Mouse (Mus musculus) MEL (cell line): ENCODE measurements at regions not wholly inside any gene's neighbourhood (a gene's known extent, or its start where the extent isn't known, plus 50 kb on each side); places are given as distances from the start of the nearest gene placed in this dataset.

Experiments used
- DNase-seq: peaks from one replicate; pipeline ENCODE4 v3.0.0; 2011; ENCODE audit warnings: low read depth, low spot score
- H3K27ac ChIP-seq: 2 replicates; pipeline ENCODE4 v1.5.1; 2012; ENCODE audit warnings: low read depth, mild to moderate bottlenecking, control low read depth, low read length, moderate library complexity; ENCODE audit not compliant: control insufficient read depth
- H3K27me3 ChIP-seq, 2 experiments: fragments of 150-350 bp in 1 of 2; sonication (generic) in 1 of 2; 2 replicates each; pipeline ENCODE4 v1.6.1; 2012; ENCODE audit warnings: low read length in 2 of 2, mild to moderate bottlenecking in 2 of 2, improper control_type of control experiment in 1 of 2, moderate library complexity in 1 of 2; ENCODE audit not compliant: insufficient read depth in 2 of 2, control insufficient read depth in 1 of 2
- H3K36me3 ChIP-seq, 2 experiments: 2 replicates each; pipeline ENCODE4 v1.6.1; 2012 to 2014; ENCODE audit warnings: low read length in 2 of 2, improper control_type of control experiment in 1 of 2, inconsistent platforms in 1 of 2, mild to moderate bottlenecking in 1 of 2; ENCODE audit not compliant: insufficient read depth in 2 of 2, control insufficient read depth in 1 of 2
- H3K4me1 ChIP-seq, 2 experiments: fragments of 150-350 bp in 1 of 2; sonication (generic) in 1 of 2; 2 replicates each; pipeline ENCODE4 v1.6.1; 2012; ENCODE audit warnings: low read length in 2 of 2, improper control_type of control experiment in 1 of 2, mild to moderate bottlenecking in 1 of 2; ENCODE audit not compliant: insufficient read depth in 2 of 2, control insufficient read depth in 1 of 2
- H3K4me3 ChIP-seq, 2 experiments: fragments of 150-350 bp in 1 of 2; sonication (generic) in 1 of 2; 2 replicates each; pipeline ENCODE4 v1.5.1; 2012; ENCODE audit warnings: low read depth in 2 of 2, low read length in 2 of 2, mild to moderate bottlenecking in 2 of 2, moderate library complexity in 2 of 2, control low read depth in 1 of 2, improper control_type of control experiment in 1 of 2; ENCODE audit not compliant: control insufficient read depth in 1 of 2, insufficient read depth in 1 of 2
- H3K79me2 ChIP-seq: 2 replicates; pipeline ENCODE4 v1.6.1; 2012; ENCODE audit warnings: mild to moderate bottlenecking, low read length, moderate library complexity; ENCODE audit not compliant: control insufficient read depth, poor library complexity, insufficient read depth
- H3K9ac ChIP-seq: 2 replicates; pipeline ENCODE4 v1.6.1; 2012; ENCODE audit warnings: low read depth, mild to moderate bottlenecking, control low read depth, low read length, moderate library complexity; ENCODE audit not compliant: control insufficient read depth, poor library complexity, severe bottlenecking
- H3K9me3 ChIP-seq: fragments of 150-350 bp; sonication (generic); replicated peaks from 2 replicates; pipeline ENCODE4 v1.6.1; 2012; ENCODE audit warnings: mild to moderate bottlenecking, low read length, improper control_type of control experiment, moderate library complexity; ENCODE audit not compliant: insufficient read depth
- CHD1 ChIP-seq: IDR thresholded peaks from 2 replicates; pipeline ENCODE4 v1.6.1; 2012; ENCODE audit warnings: low read depth, mild to moderate bottlenecking, inconsistent platforms, low read length, improper control_type of control experiment
- CHD2 ChIP-seq: IDR thresholded peaks from 2 replicates; pipeline ENCODE4 v1.6.1; 2011; ENCODE audit warnings: low read length, improper control_type of control experiment
- ELF1 ChIP-seq: IDR thresholded peaks from 2 replicates; pipeline ENCODE4 v1.6.1; 2014; ENCODE audit warnings: low read depth, mild to moderate bottlenecking, inconsistent platforms, low read length, improper control_type of control experiment, moderate library complexity
- EP300 ChIP-seq, 2 experiments: IDR thresholded peaks; 2 replicates each; pipeline ENCODE4 v1.6.1; 2011; ENCODE audit warnings: improper control_type of control experiment in 2 of 2, low read length in 2 of 2, low read depth in 1 of 2, mild to moderate bottlenecking in 1 of 2
- GABPA ChIP-seq: IDR thresholded peaks from 2 replicates; pipeline ENCODE4 v1.6.1; 2012; ENCODE audit warnings: low read depth, mild to moderate bottlenecking, inconsistent platforms, low read length, improper control_type of control experiment, moderate library complexity
- JUND ChIP-seq: IDR thresholded peaks from 2 replicates; pipeline ENCODE4 v1.6.1; 2011; ENCODE audit warnings: low read depth, mild to moderate bottlenecking, improper control_type of control experiment, low read length
- MAX ChIP-seq: IDR thresholded peaks from 2 replicates; pipeline ENCODE4 v1.6.1; 2011; ENCODE audit warnings: low read length, improper control_type of control experiment
- MXI1 ChIP-seq: IDR thresholded peaks from 2 replicates; pipeline ENCODE4 v1.6.1; 2011; ENCODE audit warnings: mild to moderate bottlenecking, low read depth, low read length, improper control_type of control experiment
- MYC ChIP-seq: IDR thresholded peaks from 2 replicates; pipeline ENCODE4 v1.6.1; 2011; ENCODE audit warnings: low read depth, mild to moderate bottlenecking, low read length, improper control_type of control experiment, moderate library complexity
- NELFE ChIP-seq: IDR thresholded peaks from 2 replicates; pipeline ENCODE4 v1.6.1; 2011; ENCODE audit warnings: low read depth, low read length, improper control_type of control experiment
- POLR2A ChIP-seq, 2 experiments: IDR thresholded peaks; 2 replicates each; pipeline ENCODE4 v1.6.1; 2011 to 2012; ENCODE audit warnings: low read length in 2 of 2, mild to moderate bottlenecking in 2 of 2, control low read depth in 1 of 2, improper control_type of control experiment in 1 of 2, low read depth in 1 of 2, moderate library complexity in 1 of 2; ENCODE audit not compliant: control insufficient read depth in 1 of 2, insufficient read depth in 1 of 2, poor library complexity in 1 of 2
- POLR2AphosphoS2 ChIP-seq: IDR thresholded peaks from 2 replicates; pipeline ENCODE4 v1.6.1; 2011; ENCODE audit warnings: low read length, improper control_type of control experiment
- RAD21 ChIP-seq: IDR thresholded peaks from 2 replicates; pipeline ENCODE4 v1.6.1; 2011; ENCODE audit warnings: mild to moderate bottlenecking, low read depth, low read length, improper control_type of control experiment
- RCOR1 ChIP-seq: IDR thresholded peaks from 2 replicates; pipeline ENCODE4 v1.6.1; 2012; ENCODE audit warnings: low read depth, mild to moderate bottlenecking, inconsistent platforms, low read length, improper control_type of control experiment
- SIN3A ChIP-seq: IDR thresholded peaks from 2 replicates; pipeline ENCODE4 v1.6.1; 2012; ENCODE audit warnings: low read length, improper control_type of control experiment, inconsistent platforms
- TAL1 ChIP-seq: IDR thresholded peaks from 2 replicates; pipeline ENCODE4 v1.6.1; 2012; ENCODE audit warnings: mild to moderate bottlenecking, inconsistent platforms, low read length, moderate library complexity, mixed read lengths
- TBP ChIP-seq: IDR thresholded peaks from 2 replicates; pipeline ENCODE4 v1.8.0; 2011; ENCODE audit warnings: low read depth, low read length, improper control_type of control experiment
- TCF12 ChIP-seq: IDR thresholded peaks from 2 replicates; pipeline ENCODE4 v1.6.1; 2014; ENCODE audit warnings: low read depth, mild to moderate bottlenecking, inconsistent platforms, low read length, improper control_type of control experiment, moderate library complexity
- USF1 ChIP-seq: IDR thresholded peaks from 2 replicates; pipeline ENCODE4 v1.6.1; 2014; ENCODE audit warnings: low read depth, mild to moderate bottlenecking, inconsistent platforms, low read length, improper control_type of control experiment, moderate library complexity
- ZC3H11A ChIP-seq: IDR thresholded peaks from 2 replicates; pipeline ENCODE4 v1.6.1; 2012; ENCODE audit warnings: low read depth, mild to moderate bottlenecking, inconsistent platforms, low read length, improper control_type of control experiment

DNA sequence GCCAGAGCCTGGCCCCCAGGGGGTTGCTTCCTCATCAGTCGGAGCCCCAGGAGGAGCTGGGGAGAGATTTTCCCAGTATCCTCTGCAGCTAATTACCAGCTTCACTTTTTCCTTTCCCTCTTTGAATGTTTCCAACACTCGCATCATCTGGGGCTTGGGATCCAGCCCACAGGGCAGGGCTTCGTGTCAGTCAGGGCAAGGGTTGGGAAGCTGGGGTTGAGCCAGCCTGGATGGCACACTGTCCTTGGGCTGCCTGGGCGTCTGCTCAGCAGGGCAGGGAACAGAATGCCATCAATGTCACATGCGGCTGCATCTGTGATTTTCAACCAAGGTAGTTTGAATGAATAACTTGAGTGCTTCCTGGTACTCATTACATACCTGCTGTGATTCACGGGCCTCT lies 52.4 kb upstream of the Tle3 start:
- H3K9me3 ChIP-seq = no peaks in the 10 kb centered on the region
- no peak overlapping the region for H3K9ac ChIP-seq
- H3K27ac ChIP-seq = no peak overlapping the region
- DNase-seq = no peak
- H3K4me3 ChIP-seq = no peak overlapping the region
- H3K79me2 ChIP-seq = no peaks in the 10 kb centered on the region
- TF ChIP-seq NELFE = no peak
- no peak for TF ChIP-seq RAD21
- TF ChIP-seq CHD1 = no peak
- no peak for TF ChIP-seq SIN3A
- no peak for TF ChIP-seq RCOR1
- TF ChIP-seq CHD2 = no peak
- TF ChIP-seq POLR2A (IDR thresholded peaks at IDR 0.05; ENCODE audit: control insufficient read depth in 1 of 2, insufficient read depth in 1 of 2, low read depth in 1 of 2, low read length in 2 of 2, poor library complexity in 1 of 2) = no peak
- no peak for TF ChIP-seq MXI1
- no peak for TF ChIP-seq TBP
- TF ChIP-seq JUND = no peak
- TF ChIP-seq USF1 = no peak
- TF ChIP-seq MAX = no peak
- no peak for TF ChIP-seq POLR2AphosphoS2
- TF ChIP-seq ZC3H11A = no peak
- TF ChIP-seq GABPA = no peak
- no peak for TF ChIP-seq EP300 (IDR thresholded peaks at IDR 0.05; ENCODE audit: low read depth in 1 of 2, low read length in 2 of 2)
- TF ChIP-seq TAL1 = no peak
- H3K4me1 ChIP-seq = peaks cover 8 to 29% of the 10 kb centered on the region in 2 experiments; a peak in 3 of 4 replicates
- H3K36me3 ChIP-seq = peaks cover 0 to 12% of the 10 kb centered on the region in 2 experiments; a peak in 2 of 4 replicates
- H3K27me3 ChIP-seq = no peaks in the 10 kb centered on the region

DNA sequence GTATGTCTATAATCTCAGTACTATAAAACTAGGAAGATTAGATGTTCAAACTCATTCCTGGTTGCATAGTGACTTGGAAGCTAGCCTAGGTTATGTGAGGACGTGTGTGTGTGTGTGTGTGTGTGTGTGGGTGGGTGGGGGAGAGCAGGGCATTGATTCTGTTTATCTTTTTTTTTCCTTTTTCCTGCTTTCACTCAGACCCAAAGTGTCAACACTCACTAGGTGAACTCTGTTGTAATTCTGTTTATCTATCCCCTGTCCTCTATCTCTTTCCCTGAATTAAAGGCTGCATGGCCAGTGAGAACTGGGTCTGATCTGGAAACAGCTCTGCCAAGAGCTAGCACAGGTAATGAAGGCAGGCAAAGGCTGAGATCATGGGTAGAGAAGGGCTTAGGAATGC lies 50.9 kb upstream of the Tle3 start:
- no peak overlapping the region for H3K9ac ChIP-seq
- peaks cover 0 to 19% of the 10 kb centered on the region in 2 experiments; a peak in 2 of 4 replicates for H3K36me3 ChIP-seq
- H3K27me3 ChIP-seq = no peaks in the 10 kb centered on the region
- H3K4me3 ChIP-seq = no peak overlapping the region
- H3K79me2 ChIP-seq = no peaks in the 10 kb centered on the region
- H3K9me3 ChIP-seq = no peaks in the 10 kb centered on the region
- DNase-seq = no peak
- peaks cover 8 to 38% of the 10 kb centered on the region in 2 experiments; a peak in 3 of 4 replicates for H3K4me1 ChIP-seq
- no peak overlapping the region for H3K27ac ChIP-seq
- TF ChIP-seq RCOR1 (peak; percentile 41; the same call in 1 of the 2 replicates), TCF12 (no peak), MYC (no peak), CHD1 (no peak), EP300 (IDR thresholded peaks at IDR 0.05; ENCODE audit: low read depth in 1 of 2, low read length in 2 of 2) (no peak), MAX (no peak), ELF1 (no peak)
